Mouse (Mus musculus): Measurements from ENCODE around the gene Hexb.
A peak's percentile ranks its signal among the peaks of the same experiment; 100 is the strongest.
"Not testable (repeated sequence)": the region's sequence is repeated elsewhere in the genome, so short reads cannot be mapped to it uniquely, and the experiment has no call there.

The Hexb gene

DNA sequence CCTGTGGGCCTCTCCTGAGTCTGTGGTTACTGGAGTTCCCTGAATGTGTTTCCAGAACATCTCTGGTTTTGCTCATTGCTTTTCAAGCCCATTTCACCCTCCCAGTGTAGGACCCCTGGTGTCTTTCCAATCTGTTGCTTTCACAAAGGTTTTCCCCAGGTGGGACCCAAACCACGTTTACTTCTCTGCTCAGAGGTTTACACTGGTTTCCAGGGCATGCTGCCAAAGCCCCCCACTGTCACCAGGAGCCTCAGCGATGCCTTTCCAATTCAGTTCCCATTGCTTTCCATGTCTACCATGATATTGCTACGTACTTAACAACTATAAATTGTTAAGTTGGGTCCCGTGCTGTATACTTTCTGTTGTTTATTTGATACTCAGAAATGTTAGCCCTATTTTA, 15.3 kb downstream of the Hexb start:
- no peak for DNase-seq (ENCODE audit: low read depth, low spot score)

GRCm38 (mm10) chr13:97180113-97180828, 17.9 kb downstream of the Hexb start:
- DNase-seq (ENCODE audit: low read depth, low spot score), result no peak

DNA sequence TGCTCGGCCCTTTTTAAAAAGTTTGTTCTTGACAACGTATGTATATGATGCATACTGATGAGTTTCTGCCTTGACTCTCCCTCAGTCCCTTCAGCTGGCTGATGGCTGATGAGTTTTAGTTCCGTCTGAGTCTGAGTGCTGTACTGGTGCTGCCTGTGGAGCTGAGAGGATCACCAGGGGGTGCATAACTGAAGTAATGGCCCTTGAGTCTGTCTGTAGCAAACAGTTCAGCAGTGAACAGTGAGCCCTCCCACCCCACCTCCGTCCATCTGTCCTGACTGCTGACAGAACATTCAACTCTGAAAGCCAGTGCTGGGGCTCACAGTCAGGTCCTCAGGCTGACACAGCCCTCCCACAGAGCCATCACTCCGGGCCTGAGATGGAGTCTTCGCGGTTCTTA, 19.2 kb downstream of the Hexb start:
- DNase-seq (ENCODE audit: low read depth, low spot score), result no peak

- DNase-seq (ENCODE audit: low read depth, low spot score), result no peak
Observed at GRCm38 (mm10) chr13:97176731-97177130, 21.4 kb downstream of the Hexb start.

- DNase-seq (ENCODE audit: low read depth, low spot score), result no peak
Observed at GRCm38 (mm10) chr13:97175520-97176264, 22.5 kb downstream of the Hexb start.

DNA sequence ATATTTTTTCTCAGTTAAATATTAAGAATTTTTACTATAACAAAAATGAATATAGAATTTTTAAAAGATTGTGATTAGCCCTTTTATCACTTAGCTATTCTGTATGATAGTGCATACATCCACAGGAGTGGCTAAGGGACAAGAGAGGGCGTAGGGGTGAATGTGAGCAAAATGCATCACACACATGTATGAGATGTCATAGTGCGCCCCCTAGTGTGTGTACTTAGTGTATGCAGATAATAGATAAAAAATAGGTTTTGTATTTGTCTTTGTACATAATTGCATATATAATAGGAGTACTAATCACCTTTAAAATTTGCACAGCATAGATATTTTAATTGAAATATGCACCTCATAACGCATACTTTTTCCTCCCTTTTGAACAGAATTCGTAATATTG, 52.3 kb downstream of the Hexb start:
- peak; percentile 17 for DNase-seq (ENCODE audit: low read depth, low spot score)

- DNase-seq (ENCODE audit: low read depth, low spot score), result no peak
Observed at GRCm38 (mm10) chr13:97142321-97142720, 55.8 kb downstream of the Hexb start.

DNA sequence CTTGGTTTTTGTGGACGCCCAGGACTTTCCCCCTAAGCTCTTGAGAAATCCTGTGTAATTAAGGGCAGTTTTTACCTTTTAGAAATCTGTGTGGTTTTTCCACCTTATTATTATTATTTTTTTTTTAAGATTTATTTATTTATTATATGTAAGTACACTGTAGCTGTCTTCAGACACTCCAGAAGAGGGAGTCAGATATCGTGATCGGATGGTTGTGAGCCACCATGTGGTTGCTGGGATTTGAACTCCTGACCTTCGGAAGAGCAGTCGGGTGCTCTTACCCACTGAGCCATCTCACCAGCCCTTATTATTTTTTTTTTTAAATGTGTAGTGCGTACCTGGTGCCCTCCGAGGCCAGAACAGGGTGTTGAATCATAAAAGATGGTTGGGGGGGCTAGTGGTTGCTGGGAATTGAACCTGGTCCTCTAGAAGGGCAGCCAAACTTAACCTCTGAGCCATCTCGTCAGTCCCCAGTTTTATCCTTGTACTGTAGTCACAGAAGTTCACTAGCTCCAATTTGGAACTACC, 59.7 kb downstream of the Hexb start:
- not testable (repeated sequence) for DNase-seq (ENCODE audit: low read depth, low spot score)

GRCm38 (mm10) chr13:97137466-97138400, 60.4 kb downstream of the Hexb start, which contains the start of the genes Gfm2 and Nsa2:
Gene Gfm2, plus strand, starts transcription at chr13:97137937.
Gene Nsa2, minus strand, starts transcription at chr13:97137937.
- DNase-seq (ENCODE audit: low read depth, low spot score), result peak; percentile 88

- not testable (repeated sequence) for DNase-seq (ENCODE audit: low read depth, low spot score)
Observed at GRCm38 (mm10) chr13:97130413-97130812, 67.7 kb downstream of the Hexb start.

- DNase-seq (ENCODE audit: low read depth, low spot score), result not testable (repeated sequence)
Observed at GRCm38 (mm10) chr13:97129654-97130053, 68.5 kb downstream of the Hexb start.
